Comparison of ENCODE assay signal across 8 mouse cellular contexts in genomic region chr1:171698983-171699382, GRCm38 (mm10). TPM values are rescaled to one million over a fixed set of nuclear protein-coding genes. Genes with fewer than 3 reads are reported as not detected.
A peak's percentile ranks its signal among the peaks of the same experiment; 100 is the strongest.
DNase-seq lines count a peak whose midpoint lies in the region; ATAC-seq and TF ChIP-seq lines count a peak whose summit lies in the region.
"Had no signal": no experiment of that assay in that cellular context is flagged by ENCODE, and none has a peak within 500 bp of the region (broad histone marks: within the 10 kb centered on the region; RNA-seq: fewer than 3 reads in every experiment).

No protein-coding gene starts in this region.

- H3K27me3 ChIP-seq in embryonic facial prominence, embryonic 10.5 days (replicated peaks; ENCODE audit: low read depth, poor library complexity, severe bottlenecking): no peaks in the 10 kb centered on the region
- H3K27me3 ChIP-seq in liver, embryonic 14.5 days (ENCODE audit: control insufficient read depth, insufficient read depth, low read length): no peaks in the 10 kb centered on the region
- H3K27me3 ChIP-seq in spleen, adult 2 months (ENCODE audit: control insufficient read depth, insufficient read depth, low read length): no peaks in the 10 kb centered on the region

- no peaks in the 10 kb centered on the region for H3K9me3 ChIP-seq in embryonic facial prominence, embryonic 10.5 days
- no peaks in the 10 kb centered on the region for H3K9me3 ChIP-seq in liver, embryonic 14.5 days (ENCODE audit: control insufficient read depth, low read length)

- TF ChIP-seq POLR2A in spleen, adult 2 months (IDR thresholded peaks at IDR 0.05; ENCODE audit: low read depth, low read length): no peak

- no peak overlapping the region for H3K27ac ChIP-seq in embryonic facial prominence, embryonic 10.5 days (replicated peaks)
- no peak overlapping the region for H3K27ac ChIP-seq in liver, embryonic 14.5 days
- no peak overlapping the region for H3K27ac ChIP-seq in spleen, adult 2 months (ENCODE audit: insufficient read depth, low read length)

- WGBS in embryonic facial prominence, embryonic 10.5 days: 17% methylated on average over 6 of the region's 6 CpGs
- 11% methylated on average over 6 of the region's 6 CpGs for WGBS in liver, embryonic 14.5 days (ENCODE audit: insufficient replicate concordance)
- WGBS in spleen, adult 2 months: 10% methylated on average over 6 of the region's 6 CpGs

- H3K9ac ChIP-seq in liver, embryonic 14.5 days (replicated peaks): no peak overlapping the region

- H3K4me1 ChIP-seq in embryonic facial prominence, embryonic 10.5 days: no peaks in the 10 kb centered on the region
- H3K4me1 ChIP-seq in liver, embryonic 14.5 days (replicated peaks; ENCODE audit: control insufficient read depth in 2 of 2, insufficient read depth in 2 of 2, low read length in 1 of 2): peaks cover 0 to 4% of the 10 kb centered on the region in 2 experiments; a peak in 2 of 4 replicates
- no peaks in the 10 kb centered on the region for H3K4me1 ChIP-seq in spleen, adult 2 months (ENCODE audit: control insufficient read depth, insufficient read depth, insufficient read length)

- peak; percentile 68 for TF ChIP-seq CTCF in liver, embryonic 14.5 days (IDR thresholded peaks at IDR 0.05; ENCODE audit: low read depth)
- TF ChIP-seq CTCF in spleen, adult 2 months (IDR thresholded peaks at IDR 0.05; ENCODE audit: extremely low read depth, insufficient read depth, insufficient read length, insufficient replicate concordance): peak; percentile 89; the same call in 1 of the 2 replicates

- ATAC-seq in liver, embryonic 14.5 days (ENCODE audit: insufficient read depth): no peak

- no peaks in the 10 kb centered on the region for H3K36me3 ChIP-seq in embryonic facial prominence, embryonic 10.5 days (replicated peaks)
- no peaks in the 10 kb centered on the region for H3K36me3 ChIP-seq in liver, embryonic 14.5 days (replicated peaks; ENCODE audit: control insufficient read depth, insufficient read depth, low read depth)
- peaks cover 34% of the 10 kb centered on the region for H3K36me3 ChIP-seq in spleen, adult 2 months (ENCODE audit: control insufficient read depth, insufficient read depth, low read length)

- no peak overlapping the region for H3K4me2 ChIP-seq in liver, embryonic 14.5 days (ENCODE audit: low read depth)

- DNase-seq in kidney, postnatal 4 days: peak; percentile 27 to 38
- no peak for DNase-seq in kidney, adult 18-20 months
- DNase-seq in R1 (ENCODE audit: low read depth, low spot score): peak; percentile 80
- DNase-seq in embryonic facial prominence, embryonic 10.5 days (ENCODE audit: low spot score): peak; percentile 39
- peak; percentile 31 to 43 (median 33) for DNase-seq in liver, embryonic 14.5 days (ENCODE audit: low read depth in 3 of 3, low spot score in 3 of 3)
- DNase-seq in spleen, adult 2 months (ENCODE audit: low read depth in 1 of 2, low spot score in 2 of 2): peak; percentile 79 to 85
- DNase-seq in gastrocnemius, postnatal 36 days: no peak

- intact Hi-C loops in gastrocnemius, postnatal 36 days (cut with DNase I): no loop called here

- H3K4me3 ChIP-seq in embryonic facial prominence, embryonic 10.5 days: no peak overlapping the region
- no peak overlapping the region for H3K4me3 ChIP-seq in liver, embryonic 14.5 days (ENCODE audit: insufficient read depth in 1 of 2, low read depth in 2 of 2, low read length in 2 of 2)
- no peak overlapping the region for H3K4me3 ChIP-seq in spleen, adult 2 months (ENCODE audit: extremely low read depth, insufficient read depth, insufficient read length)
- H3K4me3 ChIP-seq: erythroblast, embryonic 14.5 days had no signal

- TF ChIP-seq EP300 in liver, embryonic 14.5 days (IDR thresholded peaks at IDR 0.05; ENCODE audit: low read depth): no peak

RNA-seq across cellular contexts. Expression of gene Cd48, which starts 17.2 kb away (rescaled TPM):
- 0.29 and 0.55 TPM in 2 replicates for polyA plus RNA-seq in embryonic facial prominence, embryonic 10.5 days (2016; fragmentation: Nextera tagmentation; extraction: Ambion mirVana)
- polyA plus RNA-seq in liver, embryonic 14.5 days (2012; rRNA removed): 5.1 and 5.6 TPM in 2 replicates
- polyA plus RNA-seq in liver, embryonic 14.5 days (2014; fragmentation: Nextera tagmentation; extraction: Ambion mirVana): 8.9 and 11.2 TPM in 2 replicates
- 46.1 and 50.3 TPM in 2 replicates for polyA plus RNA-seq in spleen, adult 2 months (2012; rRNA removed)
- total RNA-seq in gastrocnemius, postnatal 36 days (2021): under 1 TPM; 0.64 to 0.74 TPM
- polyA plus RNA-seq: erythroblast, embryonic 14.5 days had no signal

RNA-seq across cellular contexts. Expression of gene Slamf7, which starts 46.1 kb away (rescaled TPM):
- polyA plus RNA-seq in embryonic facial prominence, embryonic 10.5 days (2016; fragmentation: Nextera tagmentation; extraction: Ambion mirVana): not detected in 2 replicates
- polyA plus RNA-seq in liver, embryonic 14.5 days (2012; rRNA removed): 0.03 and 0.04 TPM in 2 replicates
- 0.17 and 0.25 TPM in 2 replicates for polyA plus RNA-seq in liver, embryonic 14.5 days (2014; fragmentation: Nextera tagmentation; extraction: Ambion mirVana)
- 9.6 and 12.3 TPM in 2 replicates for polyA plus RNA-seq in spleen, adult 2 months (2012; rRNA removed)
- total RNA-seq in gastrocnemius, postnatal 36 days (2021): under 1 TPM in 1 of 2 experiments, not detected in 1; 0.12 TPM
- polyA plus RNA-seq: erythroblast, embryonic 14.5 days had no signal

Comparison
In these comparisons a context has a peak if more than half of its experiments do, and no peak if none do; other contexts are left out.
1. DNase-seq: peak in kidney, postnatal 4 days (2 of 2), R1 (single experiment), embryonic facial prominence, embryonic 10.5 days (single experiment), liver, embryonic 14.5 days (3 of 3) and spleen, adult 2 months (2 of 2); none in kidney, adult 18-20 months (single experiment) and gastrocnemius, postnatal 36 days (0 of 2).